Mouse (Mus musculus) lung, embryonic 14.5 days (tissue): Measurements from ENCODE around the gene Aldh4a1. TPM values are rescaled to one million over a fixed set of nuclear protein-coding genes. Genes with fewer than 3 reads are reported as not detected.

Source experiments
- ATAC-seq: fragments of 200-750 bp; cut with Nextera tagmentation; 2 replicates; pipeline ENCODE4 v1.8.0; 2017; ENCODE audit warnings: mild to moderate bottlenecking, moderate TSS enrichment, moderate library complexity; ENCODE audit not compliant: insufficient read depth
- DNase-seq: peaks from one replicate; pipeline ENCODE4 v3.0.0-alpha.2; 2015
- H3K27ac ChIP-seq: fragments of 300-500 bp; sonication (generic); 2 replicates; pipeline ENCODE4 v1.5.1; 2014; ENCODE audit warnings: low read depth, mild to moderate bottlenecking, moderate library complexity
- H3K27me3 ChIP-seq: fragments of 300-500 bp; sonication (generic); 2 replicates; pipeline ENCODE4 v1.6.1; 2014; ENCODE audit warnings: low read length, control low read depth; ENCODE audit not compliant: insufficient read depth
- H3K36me3 ChIP-seq: fragments of 300-500 bp; sonication (generic); 2 replicates; pipeline ENCODE4 v1.6.1; 2014; ENCODE audit warnings: control low read depth; ENCODE audit not compliant: insufficient read depth
- H3K4me1 ChIP-seq: fragments of 300-500 bp; sonication (generic); 2 replicates; pipeline ENCODE4 v1.6.1; 2014; ENCODE audit warnings: antibody characterized with exemption, control low read depth; ENCODE audit not compliant: insufficient read depth
- H3K4me2 ChIP-seq: fragments of 300-500 bp; sonication (generic); 2 replicates; pipeline ENCODE4 v1.6.1; 2014; ENCODE audit warnings: mild to moderate bottlenecking
- H3K4me3 ChIP-seq: fragments of 300-500 bp; sonication (generic); 2 replicates; pipeline ENCODE4 v1.5.1; 2014; ENCODE audit warnings: low read depth, low read length
- H3K9ac ChIP-seq: fragments of 300-500 bp; sonication (generic); 2 replicates; pipeline ENCODE4 v1.6.1; 2014
- H3K9me3 ChIP-seq: fragments of 300-500 bp; sonication (generic); 2 replicates; pipeline ENCODE4 v1.6.1; 2016; ENCODE audit warnings: low read depth, low read length, control low read depth
- CTCF ChIP-seq: IDR thresholded peaks from 2 replicates; pipeline ENCODE4 v1.5.1; 2016; ENCODE audit warnings: antibody characterized with exemption, low read depth
- WGBS: fragments of 180-500 bp; shearing (Covaris S2); extraction: QIAGEN DNeasy Blood & Tissue Kit; methylation state at CpG from one replicate; pipeline ENCODE4 v1.1.7; 2014; 5-methylcytosine and 5-hydroxymethylcytosine counted together
- polyA plus RNA-seq: library from polyadenylated mRNA; unstranded; fragments of >200 nt; fragmentation: Nextera tagmentation; extraction: Ambion mirVana; gene quantifications from 2 replicates; pipeline ENCODE4 v1.2.1, GENCODE M21; 2014

Gene Aldh4a1
- 11.7 and 13.8 TPM in 2 replicates for polyA plus RNA-seq

- under 1% methylated on average over 36 of the region's 38 CpGs for WGBS
- Histone ChIP-seq H3K27ac (peak within 1 kb of the TSS; percentile 81), H3K9ac (peak within 1 kb of the TSS; percentile 59), H3K9me3 (no peaks in the 10 kb centered on the region), H3K36me3 (no peaks in the 10 kb centered on the region), H3K4me3 (peak within 1 kb of the TSS; percentile 68), H3K27me3 (no peaks in the 10 kb centered on the region), H3K4me2 (peak within 1 kb of the TSS; percentile 91), H3K4me1 (peaks cover 7% of the 10 kb centered on the region; the same call in 1 of the 2 replicates)
- DNase-seq (peak; percentile 95), ATAC-seq (peak; percentile 100)
- 0 out of 2 replicates have a peak, but pooled peaks have one; percentile 8 for TF ChIP-seq CTCF
These were observed at the start of gene Aldh4a1 for GRCm38 (mm10) chr4:139622373-139623282. Gene Aldh4a1, plus strand, starts transcription at chr4:139622866.

- DNase-seq (no peak), ATAC-seq (no peak)
- WGBS, result 85% methylated on average over 12 of the region's 12 CpGs
- Histone ChIP-seq H3K4me1 (peaks cover 9% of the 10 kb centered on the region; the same call in 1 of the 2 replicates), H3K4me2 (no peak overlapping the region), H3K4me3 (no peak overlapping the region), H3K9me3 (no peaks in the 10 kb centered on the region), H3K27me3 (no peaks in the 10 kb centered on the region), H3K9ac (peak overlapping the region; percentile 56; the same call in 1 of the 2 replicates), H3K27ac (no peak overlapping the region), H3K36me3 (no peaks in the 10 kb centered on the region)
- no peak for TF ChIP-seq CTCF
These were observed 49.6 kb upstream of the Aldh4a1 start for GRCm38 (mm10) chr4:139572928-139573512.

GRCm38 (mm10) chr4:139574156-139574798, 48.4 kb upstream of the Aldh4a1 start:
- ATAC-seq (peak; percentile 97), DNase-seq (peak; percentile 100)
- Histone ChIP-seq H3K27me3 (no peaks in the 10 kb centered on the region), H3K9me3 (no peaks in the 10 kb centered on the region), H3K27ac (peak overlapping the region; percentile 88), H3K36me3 (no peaks in the 10 kb centered on the region), H3K9ac (peak overlapping the region; percentile 81), H3K4me1 (peaks cover 9% of the 10 kb centered on the region; the same call in 1 of the 2 replicates), H3K4me3 (peak overlapping the region; percentile 83), H3K4me2 (peak overlapping the region; percentile 97)
- peak; percentile 75 for TF ChIP-seq CTCF
- under 1% methylated on average over 52 of the region's 52 CpGs for WGBS

- Histone ChIP-seq H3K9ac (peak overlapping the region; percentile 81), H3K4me2 (peak overlapping the region; percentile 97), H3K4me1 (peaks cover 17% of the 10 kb centered on the region), H3K27me3 (no peaks in the 10 kb centered on the region), H3K4me3 (peak overlapping the region; percentile 83), H3K36me3 (no peaks in the 10 kb centered on the region), H3K27ac (peak overlapping the region; percentile 88), H3K9me3 (no peaks in the 10 kb centered on the region)
- WGBS, result under 1% methylated on average over 107 of the region's 111 CpGs
- DNase-seq (peak; percentile 63), ATAC-seq (peak; percentile 65)
- no peak for TF ChIP-seq CTCF
These were observed 47.6 kb upstream of the Aldh4a1 start for GRCm38 (mm10) chr4:139574799-139575672.

GRCm38 (mm10) chr4:139575673-139576003, 47.0 kb upstream of the Aldh4a1 start:
- no peak for ATAC-seq
- H3K27ac ChIP-seq, result no peak overlapping the region
- no peaks in the 10 kb centered on the region for H3K27me3 ChIP-seq

GRCm38 (mm10) chr4:139576251-139576880, 46.3 kb upstream of the Aldh4a1 start:
- peak; percentile 33 for DNase-seq
- WGBS, result 36% methylated on average over 14 of the region's 14 CpGs

More at GRCm38 (mm10) chr4:139575673-139576003, 47.0 kb upstream of the Aldh4a1 start:
- 9% methylated on average over 14 of the region's 14 CpGs for WGBS
- Histone ChIP-seq H3K4me1 (peaks cover 23% of the 10 kb centered on the region), H3K4me2 (peak overlapping the region; percentile 97), H3K4me3 (peak overlapping the region; percentile 83), H3K36me3 (no peaks in the 10 kb centered on the region), H3K9ac (peak overlapping the region; percentile 81), H3K9me3 (no peaks in the 10 kb centered on the region)
- DNase-seq, result peak; percentile 56
- TF ChIP-seq CTCF, result no peak

More at GRCm38 (mm10) chr4:139576251-139576880, 46.3 kb upstream of the Aldh4a1 start:
- no peaks in the 10 kb centered on the region for H3K36me3 ChIP-seq
- peak overlapping the region; percentile 97 for H3K4me2 ChIP-seq
- ATAC-seq, result no peak
- H3K9me3 ChIP-seq, result no peaks in the 10 kb centered on the region
- H3K9ac ChIP-seq, result peak overlapping the region; percentile 81
- no peak overlapping the region for H3K27ac ChIP-seq
- peaks cover 30% of the 10 kb centered on the region for H3K4me1 ChIP-seq
- TF ChIP-seq CTCF, result no peak
- no peaks in the 10 kb centered on the region for H3K27me3 ChIP-seq
- peak overlapping the region; percentile 83 for H3K4me3 ChIP-seq
